Mouse (Mus musculus) heart, adult 2 months (tissue): ENCODE results near the gene Homer2.

Experiments
- CTCF ChIP-seq: fragments of 200-600 bp; IDR thresholded peaks from 2 replicates; pipeline ENCODE4 v1.8.1; 2022; ENCODE audit warnings: antibody characterized with exemption, mild to moderate bottlenecking, moderate library complexity
- EP300 ChIP-seq: fragments of 200-500 bp; IDR thresholded peaks from 2 replicates; pipeline ENCODE4 v1.6.1; 2011; ENCODE audit warnings: low read depth, low read length, control low read depth; ENCODE audit not compliant: insufficient read depth

- TF ChIP-seq EP300 (0 out of 2 replicates have a peak, but pooled peaks have one; percentile 47), CTCF (no peak)
Measured at GRCm38 (mm10) chr7:81685375-81685774, 22.0 kb downstream of the Homer2 start.
